Mouse (Mus musculus): ENCODE measurements around the gene Fancd2.

The Fancd2 gene

DNA sequence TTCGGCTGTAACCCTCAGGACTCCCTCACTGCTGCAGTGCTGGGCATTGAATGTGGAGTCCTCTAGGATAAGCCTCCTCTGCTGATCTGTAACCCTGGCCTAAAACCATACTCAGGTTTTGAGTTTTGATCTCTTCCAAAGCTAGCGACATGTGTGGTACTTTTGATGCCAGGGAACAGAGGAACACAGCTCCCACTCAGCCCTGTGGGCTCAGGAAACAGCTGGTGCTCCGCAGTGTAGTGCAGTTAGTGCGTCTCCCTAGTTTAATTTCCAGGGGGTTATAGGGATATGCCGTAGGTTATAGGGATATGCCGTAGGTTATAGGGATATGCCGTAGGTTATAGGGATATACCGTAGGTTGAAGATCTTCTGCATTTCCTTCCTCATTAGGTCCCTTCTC lies 83.5 kb downstream of the Fancd2 start:
- DNase-seq: no peak

DNA sequence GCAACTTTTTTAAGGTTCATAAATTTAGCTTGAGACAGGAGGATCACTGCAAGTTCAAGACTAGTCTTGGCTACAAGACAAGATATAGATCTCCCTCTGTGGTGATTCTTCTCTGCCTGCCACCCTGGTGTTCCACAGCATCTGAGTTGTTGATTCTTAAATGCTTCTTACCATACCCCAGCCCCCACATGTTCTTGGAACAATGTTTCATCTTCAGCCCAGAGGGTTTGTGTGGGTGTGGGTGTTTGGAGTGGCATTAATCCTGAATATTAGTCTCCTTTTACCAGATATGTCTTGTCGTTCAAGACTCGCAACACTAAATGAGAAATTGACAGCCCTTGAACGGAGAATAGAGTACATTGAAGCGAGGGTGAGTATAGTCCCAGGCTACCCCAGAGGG lies 84.0 kb downstream of the Fancd2 start:
- DNase-seq: no peak

DNA sequence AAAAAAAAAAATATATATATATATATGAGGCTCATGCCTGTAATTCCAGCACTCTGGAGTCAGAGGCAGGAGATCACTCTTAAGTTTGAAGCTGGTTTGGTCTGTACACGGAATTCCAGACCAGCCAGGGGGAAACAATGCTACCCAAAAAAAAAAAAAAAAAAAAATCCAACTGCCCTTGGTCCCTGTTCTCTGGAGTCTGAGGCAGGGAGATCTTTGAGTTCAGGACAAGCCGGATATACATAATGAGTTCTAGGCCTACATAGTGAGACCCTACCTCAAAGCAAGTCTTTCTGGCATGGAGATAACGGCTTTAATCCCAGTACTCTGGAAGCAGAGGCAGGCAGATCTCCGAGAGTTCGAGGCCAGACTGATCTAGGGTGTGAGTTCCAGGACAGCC lies 91.9 kb downstream of the Fancd2 start:
- no peak for DNase-seq

DNA sequence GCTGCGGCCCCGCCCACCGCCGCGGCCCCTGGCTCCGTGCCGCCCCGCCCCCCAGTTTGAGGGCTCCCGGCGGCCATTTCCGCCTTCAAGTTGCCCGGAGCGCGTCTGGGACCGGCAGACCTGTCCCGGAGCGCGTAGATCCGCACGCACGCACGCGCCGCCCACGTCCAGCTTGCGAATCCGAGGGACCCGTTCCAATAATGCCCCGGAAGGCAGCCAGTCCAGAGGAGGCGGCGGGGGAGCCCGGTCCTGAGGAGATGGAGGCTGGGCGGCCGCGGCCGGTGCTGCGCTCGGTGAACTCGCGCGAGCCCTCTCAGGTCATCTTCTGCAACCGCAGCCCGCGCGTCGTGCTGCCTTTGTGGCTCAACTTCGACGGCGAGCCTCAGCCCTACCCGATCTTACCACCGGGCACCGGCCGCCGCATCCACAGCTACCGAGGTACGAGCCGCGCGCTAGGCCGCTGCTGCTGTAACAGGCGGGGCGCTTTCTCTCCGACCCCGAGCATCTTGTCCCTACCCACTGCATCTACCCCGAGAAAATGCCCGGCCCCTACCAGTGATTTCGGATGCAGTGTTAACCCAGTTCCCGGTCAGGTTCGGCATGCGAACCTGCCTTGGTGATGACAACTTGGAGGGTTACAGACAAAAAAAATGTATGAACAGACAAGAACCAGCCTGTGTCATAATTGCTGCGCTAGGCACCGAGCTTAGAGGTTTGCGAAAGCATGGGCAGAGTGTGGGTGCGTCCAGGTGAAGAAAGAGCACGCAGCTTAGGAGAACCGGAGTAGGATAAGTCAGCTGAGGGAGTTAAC lies 92.7 kb downstream of the Fancd2 start, which contains the start of gene Vhl:
Gene Vhl (plus strand): TSS at position 19 of the 811 bp plus-strand sequence.
- DNase-seq: peak; percentile 92

DNA sequence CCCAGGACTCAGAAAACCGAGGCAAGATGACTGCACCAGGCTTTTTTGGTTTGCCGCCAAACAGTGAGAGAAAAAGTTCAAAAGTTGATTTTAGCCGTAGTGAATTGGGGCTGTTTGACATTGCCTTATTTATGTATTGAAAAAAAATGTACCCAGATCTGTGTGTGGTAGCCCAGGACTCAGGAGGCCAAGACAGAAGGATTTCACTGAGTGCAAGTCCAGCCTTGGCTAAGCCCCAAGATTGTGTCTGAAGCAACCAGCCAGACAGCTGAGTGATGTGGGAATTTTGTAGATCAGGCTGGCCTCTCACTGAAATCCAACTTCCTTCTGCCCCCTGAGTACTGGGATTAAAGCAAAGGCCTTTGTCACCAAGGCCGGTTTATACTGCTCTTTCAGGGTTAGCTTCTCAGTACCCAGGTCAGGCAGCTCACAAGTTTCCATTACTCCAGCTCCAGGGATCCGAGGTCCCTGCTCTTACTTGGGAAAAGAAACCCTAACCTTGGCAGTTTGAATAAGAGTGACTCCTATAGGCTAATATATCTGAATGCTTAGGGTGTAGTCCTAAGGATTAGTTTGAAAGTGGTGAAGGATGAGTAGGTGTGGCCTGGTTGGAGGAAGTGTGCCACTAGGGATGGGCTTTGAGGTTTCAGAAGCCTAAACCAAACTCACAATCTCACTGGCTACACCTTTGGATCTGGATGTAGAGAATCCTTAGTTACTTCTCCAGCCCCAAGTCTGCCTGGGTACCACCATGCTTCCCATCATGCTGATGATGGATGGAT lies 93.7 kb downstream of the Fancd2 start:
- DNase-seq: no peak

DNA sequence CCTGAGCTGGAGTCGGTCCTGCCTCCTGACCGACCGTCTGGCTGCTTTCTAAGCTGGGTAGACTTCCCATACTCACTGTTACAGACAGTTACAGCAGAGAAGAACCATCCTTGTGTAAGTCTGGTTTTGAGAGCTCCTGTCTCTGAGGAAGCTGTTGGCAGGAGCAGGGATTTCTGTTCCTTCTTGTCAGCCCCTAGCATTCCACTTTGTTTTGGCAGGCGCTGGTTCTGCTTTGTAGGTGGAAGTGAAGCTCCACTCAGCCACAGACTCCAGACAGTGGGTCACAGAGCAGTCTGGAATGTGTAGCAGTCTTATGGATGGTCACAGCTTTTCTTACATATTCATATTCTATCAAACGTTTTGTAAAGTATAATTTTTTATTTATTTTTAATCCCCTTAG lies 98.8 kb downstream of the Fancd2 start:
- no peak for DNase-seq

DNA sequence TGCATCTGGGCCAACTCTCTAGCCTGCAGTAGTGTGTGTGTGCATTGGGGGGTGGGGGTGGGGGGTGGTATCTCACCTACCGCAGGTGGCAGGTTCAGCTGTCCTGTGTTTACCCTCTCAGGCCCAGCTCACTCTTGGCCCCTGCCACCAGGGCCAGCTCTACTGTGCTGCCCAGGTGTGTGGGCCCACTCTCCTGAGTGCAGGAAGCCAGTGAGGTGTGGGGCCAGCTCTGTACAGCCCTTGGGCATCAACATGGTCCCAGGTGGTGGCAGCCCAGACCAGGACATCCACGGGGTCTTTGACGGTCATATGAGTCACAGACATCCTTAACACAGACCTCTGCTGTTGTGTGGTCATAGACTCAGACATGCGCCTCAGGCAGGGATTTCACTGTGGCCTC lies 101.4 kb downstream of the Fancd2 start:
- no peak for DNase-seq

DNA sequence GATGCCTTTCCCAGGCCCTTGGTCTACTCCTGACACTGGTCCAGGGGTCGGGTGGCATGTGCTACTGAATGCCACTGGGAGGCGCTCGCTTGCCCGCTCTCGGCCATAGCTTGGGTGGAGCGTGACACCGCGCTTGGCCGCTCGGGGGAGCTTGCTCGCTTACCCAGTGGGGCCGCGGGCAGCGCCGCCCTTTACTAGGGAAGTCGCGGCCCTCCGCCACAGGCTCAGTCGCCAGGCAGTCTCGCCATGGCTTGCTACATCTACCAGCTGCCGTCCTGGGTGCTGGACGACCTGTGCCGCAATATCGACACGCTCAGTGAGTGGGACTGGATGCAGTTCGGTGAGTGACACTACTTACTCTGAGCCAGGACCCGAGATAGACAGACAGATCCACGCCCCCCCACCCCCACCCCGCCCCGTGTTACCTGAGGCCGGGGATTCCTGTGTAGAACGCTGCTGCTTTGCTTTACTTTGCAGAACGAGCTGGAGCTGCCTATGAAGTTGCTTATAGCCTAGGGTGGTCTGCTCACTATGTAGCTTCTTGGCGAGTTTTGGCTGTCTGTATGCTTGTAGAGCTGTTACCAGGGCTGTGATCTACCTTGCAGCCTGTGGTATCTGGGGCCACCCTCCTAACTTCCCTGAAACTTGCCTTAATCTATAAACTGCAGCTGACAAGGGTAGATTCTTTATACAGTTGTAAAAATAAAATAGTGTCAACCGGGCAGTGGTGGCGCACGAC lies 107.0 kb downstream of the Fancd2 start, which contains the start of gene Irak2:
Gene Irak2 (plus strand): TSS at position 166 of the 739 bp plus-strand sequence.
- DNase-seq: peak; percentile 98

DNA sequence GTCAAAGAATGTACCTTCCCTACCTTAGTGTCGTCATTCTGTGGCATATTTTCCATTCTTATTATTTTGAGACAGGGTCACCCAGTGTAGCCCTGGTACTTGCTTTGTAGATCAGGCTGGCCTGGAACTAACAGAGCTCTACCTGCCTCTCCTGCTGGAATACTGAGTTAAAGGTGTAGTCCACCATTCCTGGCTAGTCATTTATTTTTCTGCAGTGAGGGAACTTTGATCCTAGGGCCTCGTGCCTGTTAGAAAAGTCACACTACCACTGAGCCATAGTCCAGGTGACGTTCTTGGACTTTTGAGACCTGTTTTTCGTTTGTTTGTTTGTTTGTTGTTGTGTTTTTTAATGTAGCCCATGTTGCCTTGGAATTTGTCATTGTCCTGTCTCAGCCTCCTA lies 107.7 kb downstream of the Fancd2 start:
- peak; percentile 85 for DNase-seq

DNA sequence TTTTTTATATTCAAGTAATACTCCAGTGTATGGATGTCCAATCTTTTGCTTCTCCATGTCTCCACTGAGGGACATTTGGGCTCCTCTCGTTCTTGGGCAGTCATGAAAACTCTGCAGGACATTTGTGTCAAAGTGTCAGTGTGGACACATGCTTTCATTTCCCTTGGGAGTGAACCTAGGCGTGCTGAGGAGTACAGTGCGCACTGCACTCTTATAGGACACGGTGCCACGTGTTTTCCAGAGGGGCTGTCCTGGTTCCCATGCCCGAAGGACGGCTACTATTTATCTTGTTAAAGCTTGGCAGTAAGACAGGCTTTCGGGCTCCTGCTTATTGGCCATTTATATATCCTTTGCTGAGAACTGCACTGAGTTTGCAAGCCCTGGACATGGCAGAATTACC lies 111.1 kb downstream of the Fancd2 start:
- no peak for DNase-seq

DNA sequence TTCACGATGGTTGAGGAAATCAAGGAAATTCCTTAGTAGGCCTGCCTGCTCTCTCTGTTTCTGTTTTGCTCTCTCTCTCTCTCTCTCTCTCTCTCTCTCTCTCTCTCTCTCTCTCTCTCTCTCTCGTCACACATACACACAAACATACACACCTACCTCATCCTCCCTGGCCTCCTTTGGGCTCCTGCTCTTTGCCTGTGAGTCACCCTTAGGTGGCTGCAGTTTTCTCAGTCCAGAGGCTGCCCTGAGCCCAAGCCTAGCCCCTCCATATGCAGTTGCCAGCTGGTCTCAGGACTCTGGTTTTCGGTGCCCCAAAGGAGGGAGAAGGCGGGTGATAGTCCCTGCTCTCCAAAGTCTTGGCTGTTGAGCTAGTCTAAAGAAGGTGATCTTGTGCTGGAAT lies 111.5 kb downstream of the Fancd2 start:
- no peak for DNase-seq

DNA sequence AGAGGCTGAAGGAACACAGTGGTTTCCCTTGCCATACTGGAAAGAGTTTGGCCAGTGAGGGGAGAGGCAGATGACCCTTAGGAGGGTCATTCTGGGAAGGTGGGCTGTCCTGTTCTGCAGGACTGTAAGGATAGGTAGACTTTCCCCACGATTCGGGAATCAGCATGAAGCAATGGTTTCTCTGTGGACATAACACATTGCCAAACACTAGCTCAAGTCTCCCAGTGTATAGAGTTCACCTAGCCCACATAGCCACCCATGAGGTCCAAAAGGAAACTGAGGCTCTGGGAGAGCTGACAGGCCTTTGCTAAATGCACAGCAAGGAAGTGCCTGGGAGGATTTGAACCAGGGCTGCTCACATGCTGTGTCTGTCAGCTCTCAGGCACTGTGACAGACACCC lies 112.5 kb downstream of the Fancd2 start:
- DNase-seq: no peak

DNA sequence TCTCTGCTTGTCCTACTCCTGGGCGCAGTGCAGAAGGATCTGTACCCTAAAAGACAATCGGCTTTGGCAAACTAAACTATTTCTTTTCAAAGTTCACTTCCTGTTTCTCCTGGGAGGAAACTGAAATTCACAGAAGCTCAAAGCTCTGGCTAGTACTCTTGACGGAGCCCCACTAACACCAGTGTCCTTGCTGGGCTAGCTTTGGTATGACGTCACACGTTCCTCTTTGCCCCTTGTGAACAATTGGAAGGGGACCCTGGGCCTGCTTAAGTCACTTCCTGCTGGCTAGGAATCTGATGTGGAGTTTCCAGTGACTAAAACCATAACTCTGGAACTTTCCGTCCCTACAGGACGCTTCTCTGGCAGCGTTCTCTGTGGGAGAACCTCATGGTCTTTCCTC lies 113.3 kb downstream of the Fancd2 start:
- peak; percentile 81 for DNase-seq
